Mouse (Mus musculus) kidney, adult 8-10 months (tissue): ENCODE data around the gene Asrgl1.
A peak's percentile ranks its signal among the peaks of the same experiment; 100 is the strongest.
"Not testable (repeated sequence)": the region's sequence is repeated elsewhere in the genome, so short reads cannot be mapped to it uniquely, and the experiment has no call there.

ENCODE experiments used
- DNase-seq, 2 experiments: peaks; one replicate each; pipeline ENCODE4 v3.0.0; 2022

Gene Asrgl1

GRCm38 (mm10) chr19:9135512-9136331 lies at the start of gene Asrgl1:
Gene Asrgl1, minus strand, starts transcription at chr19:9135636.
- DNase-seq: peak; percentile 86 to 87

- DNase-seq: no peak
These were observed 10.8 kb upstream of the Asrgl1 start for GRCm38 (mm10) chr19:9146214-9146613.

DNA sequence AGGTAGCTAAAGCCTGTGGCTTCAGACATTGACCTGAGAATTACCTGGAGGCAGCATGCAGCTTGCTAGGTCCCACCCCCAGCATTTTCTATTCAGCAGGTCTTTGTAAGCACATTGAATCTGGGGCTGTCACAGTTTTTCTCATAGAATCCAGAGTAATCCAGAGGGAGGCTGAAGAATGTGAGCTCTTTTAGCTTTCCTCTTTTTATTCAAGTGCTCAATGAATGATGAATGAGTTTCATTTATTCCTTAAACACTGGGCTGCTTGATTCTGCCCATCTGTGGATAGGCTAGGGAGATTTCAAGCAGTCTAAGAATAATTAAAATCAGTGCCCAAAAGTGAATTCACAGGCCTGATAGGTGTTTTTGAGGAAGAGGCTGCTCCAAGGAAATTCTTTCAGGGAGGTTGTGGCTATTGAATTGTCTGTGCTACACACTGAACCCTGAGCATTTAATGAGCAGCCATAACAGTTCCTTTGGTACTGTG lies 8.2 kb upstream of the Asrgl1 start:
- no peak for DNase-seq

- DNase-seq: no peak
These were observed 7.8 kb upstream of the Asrgl1 start for GRCm38 (mm10) chr19:9143230-9143629.

- DNase-seq: not testable (repeated sequence)
These were observed 4.9 kb upstream of the Asrgl1 start for GRCm38 (mm10) chr19:9140361-9140760.

DNA sequence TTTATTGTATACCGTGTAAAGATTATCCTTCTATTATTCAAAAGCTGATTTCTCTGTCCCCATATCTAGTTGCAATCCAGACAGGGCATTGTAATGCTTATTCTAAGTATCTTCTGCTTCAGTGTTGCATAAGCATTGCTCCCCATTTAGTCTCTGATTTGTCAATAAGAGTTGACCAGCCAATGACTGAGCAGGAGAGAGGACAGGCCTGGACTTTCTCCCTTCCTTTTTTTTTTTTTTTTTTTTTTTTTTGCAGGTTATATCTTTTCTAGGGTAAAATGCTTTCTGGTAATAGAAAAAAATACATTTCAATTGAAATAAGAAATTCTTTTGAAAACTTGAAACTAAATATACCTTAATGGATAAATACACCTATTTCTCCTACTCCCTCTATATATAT lies 1.7 kb upstream of the Asrgl1 start:
- no peak for DNase-seq

DNA sequence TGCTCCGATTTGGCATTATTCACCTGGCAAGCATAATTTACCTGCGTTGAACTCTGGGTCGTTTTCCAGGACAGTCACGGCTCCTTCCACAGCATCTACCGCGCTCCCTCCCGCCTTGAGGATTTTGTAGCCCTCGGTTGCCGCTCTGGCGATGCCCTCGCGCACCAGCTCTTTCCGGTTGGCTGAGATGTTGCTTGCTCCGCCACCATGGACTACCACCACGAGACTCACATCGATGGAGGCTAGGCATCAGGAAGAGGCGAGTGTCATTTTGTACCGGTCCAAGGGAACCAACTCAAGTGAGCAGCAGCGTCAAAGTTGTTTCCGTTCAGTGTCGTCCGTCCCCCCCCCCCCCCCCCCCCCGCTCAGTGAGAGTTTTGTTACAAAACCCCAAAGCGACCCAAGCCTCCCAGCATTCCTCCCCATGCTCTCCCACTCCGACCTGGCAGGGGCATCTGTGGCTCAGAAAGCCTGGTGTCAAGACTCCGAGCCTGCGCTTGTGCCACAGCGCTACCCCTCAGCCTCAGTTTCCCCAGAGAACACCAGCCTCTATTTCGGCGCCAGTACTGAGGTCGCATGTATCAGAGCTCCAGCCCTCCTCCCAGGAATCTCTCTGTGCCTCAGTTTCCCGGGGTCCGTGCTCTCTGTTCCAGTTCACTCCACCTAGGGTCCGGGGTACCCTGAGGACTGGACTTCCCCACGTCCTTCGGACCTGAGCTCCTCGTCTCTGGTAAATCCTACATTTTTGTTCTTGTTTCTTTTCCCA lies 507 bp downstream of the Asrgl1 start:
- DNase-seq: peak in 1 of 2 experiments; percentile 17

GRCm38 (mm10) chr19:9129996-9130395 lies 5.4 kb downstream of the Asrgl1 start:
- no peak for DNase-seq

DNA sequence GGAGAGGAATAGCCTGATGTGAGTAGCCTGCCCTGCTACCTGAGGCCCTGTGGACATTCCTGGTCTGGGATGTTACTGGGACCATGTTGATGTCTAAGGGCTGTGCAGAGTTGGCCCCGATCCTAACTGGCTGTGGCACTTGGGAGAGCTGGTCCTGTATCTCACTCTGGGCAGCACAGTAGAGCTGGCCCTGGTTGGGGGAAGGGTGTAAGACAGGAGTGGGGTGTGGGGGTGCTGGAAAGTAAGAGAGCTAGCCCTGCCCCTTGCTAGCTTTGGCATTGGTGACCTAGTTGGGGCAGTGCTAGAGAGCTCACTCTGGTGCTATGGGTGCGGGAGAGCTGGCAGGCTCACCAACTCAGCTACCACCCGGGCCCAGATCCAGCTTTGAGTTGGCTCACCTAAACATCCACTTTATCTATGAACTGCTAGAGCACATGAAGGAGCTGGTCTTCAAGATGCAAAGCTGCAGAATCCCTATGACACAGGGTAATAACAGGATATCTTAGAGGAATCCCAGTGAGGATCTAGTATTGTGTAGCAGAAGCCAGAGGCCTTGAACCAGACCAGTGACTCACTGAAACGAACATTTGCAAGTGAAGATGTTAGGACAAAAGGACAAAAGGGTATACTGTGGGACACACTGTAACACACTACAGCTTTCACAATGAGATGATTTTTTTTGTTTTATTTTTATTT lies 6.8 kb downstream of the Asrgl1 start:
- DNase-seq: no peak

DNA sequence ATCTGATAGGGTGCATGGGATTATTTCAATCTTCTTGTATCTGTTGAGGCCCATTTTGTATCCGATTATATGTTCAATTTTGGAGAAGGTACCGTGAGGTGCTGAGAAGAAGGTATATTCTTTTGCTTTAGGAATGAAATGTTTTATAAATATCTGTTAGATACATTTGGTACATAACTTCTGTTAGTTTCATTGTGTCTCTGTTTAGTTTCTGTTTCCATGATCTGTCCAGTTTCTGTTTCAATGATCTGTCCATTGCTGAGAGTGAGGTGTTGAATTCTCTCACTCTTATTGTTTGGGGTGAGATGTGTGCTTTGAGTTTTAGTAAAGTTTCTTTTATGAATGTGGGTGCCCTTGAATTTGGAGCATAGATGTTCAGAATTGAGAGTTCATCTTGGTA lies 11.4 kb downstream of the Asrgl1 start:
- DNase-seq: not testable (repeated sequence)

DNA sequence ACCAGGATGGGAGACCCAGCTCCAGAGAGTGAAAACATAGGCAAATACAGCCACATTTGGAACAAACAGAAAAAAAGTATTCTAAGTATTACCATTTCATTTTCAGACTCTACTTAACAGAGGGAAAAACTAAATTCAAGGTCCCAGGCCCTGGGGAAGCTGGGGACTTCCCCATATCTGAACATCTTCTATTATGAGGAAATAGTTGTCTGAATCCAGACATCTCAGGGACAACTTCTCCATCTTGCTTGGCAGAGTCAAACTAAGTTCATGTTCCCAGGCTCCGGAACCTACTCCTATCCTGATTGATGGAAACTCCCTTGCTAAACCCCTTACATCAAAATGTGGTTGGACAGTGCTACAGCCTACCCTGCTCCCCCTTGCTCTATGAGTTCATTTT lies 13.0 kb downstream of the Asrgl1 start:
- no peak for DNase-seq

- no peak for DNase-seq
These were observed 15.6 kb downstream of the Asrgl1 start for GRCm38 (mm10) chr19:9119655-9120425.

DNA sequence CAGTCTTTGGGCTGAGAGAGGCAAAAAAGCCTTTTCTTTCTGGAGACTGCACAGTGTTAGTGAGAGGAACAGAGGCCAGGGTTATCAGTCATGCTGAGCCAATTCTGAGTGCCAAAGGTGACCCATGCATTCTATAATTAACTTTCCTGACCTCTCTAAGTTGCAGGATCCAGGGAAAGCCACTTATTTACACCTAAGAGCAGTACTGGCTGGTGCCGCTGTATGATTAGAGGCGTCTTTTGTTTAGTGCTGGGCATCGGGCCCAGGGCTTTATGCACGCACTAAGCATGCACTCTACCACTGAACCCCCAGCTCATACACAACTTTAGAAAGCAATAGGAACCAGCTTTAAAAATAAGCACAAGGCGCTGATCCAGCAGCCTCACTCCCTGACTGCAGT lies 18.2 kb downstream of the Asrgl1 start:
- no peak for DNase-seq

DNA sequence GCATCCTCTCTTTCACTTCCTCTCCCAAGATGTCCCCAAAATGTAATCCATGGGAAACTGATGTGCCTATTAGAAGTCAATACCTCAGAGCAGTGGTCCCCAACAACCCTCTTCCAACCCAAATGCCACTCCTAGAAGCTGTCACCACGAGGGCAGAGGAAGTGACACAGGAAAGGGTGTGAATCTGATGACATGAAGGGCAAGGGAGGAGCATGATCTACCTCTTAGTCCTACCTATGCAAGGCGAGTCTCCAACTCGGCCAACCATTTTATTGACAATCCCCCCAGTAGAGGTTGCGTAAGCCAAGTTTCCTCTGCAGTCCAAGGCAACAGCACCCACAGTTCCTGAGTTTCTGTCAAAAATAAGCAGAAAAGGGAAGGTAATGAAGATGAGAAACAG lies 19.2 kb downstream of the Asrgl1 start:
- no peak for DNase-seq

DNA sequence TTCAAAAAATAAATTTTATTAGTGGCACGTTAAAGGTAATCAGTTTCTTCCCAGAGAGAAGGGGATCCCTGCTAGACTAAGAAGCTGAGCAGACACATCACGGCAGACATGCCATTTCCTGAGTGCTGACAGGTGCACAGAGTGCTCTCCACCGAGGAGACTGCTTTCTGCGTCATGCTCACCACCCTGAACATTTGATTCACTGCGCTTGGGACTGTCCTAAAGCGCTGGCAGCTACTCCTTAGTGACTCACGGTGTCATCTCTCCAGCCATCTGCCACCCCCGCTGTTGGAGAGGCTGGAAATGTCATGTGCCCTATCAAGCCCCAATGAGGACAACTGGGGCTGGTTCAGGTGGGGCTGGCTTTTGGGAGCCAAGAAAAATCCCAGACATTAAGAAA lies 23.4 kb downstream of the Asrgl1 start:
- DNase-seq: no peak

DNA sequence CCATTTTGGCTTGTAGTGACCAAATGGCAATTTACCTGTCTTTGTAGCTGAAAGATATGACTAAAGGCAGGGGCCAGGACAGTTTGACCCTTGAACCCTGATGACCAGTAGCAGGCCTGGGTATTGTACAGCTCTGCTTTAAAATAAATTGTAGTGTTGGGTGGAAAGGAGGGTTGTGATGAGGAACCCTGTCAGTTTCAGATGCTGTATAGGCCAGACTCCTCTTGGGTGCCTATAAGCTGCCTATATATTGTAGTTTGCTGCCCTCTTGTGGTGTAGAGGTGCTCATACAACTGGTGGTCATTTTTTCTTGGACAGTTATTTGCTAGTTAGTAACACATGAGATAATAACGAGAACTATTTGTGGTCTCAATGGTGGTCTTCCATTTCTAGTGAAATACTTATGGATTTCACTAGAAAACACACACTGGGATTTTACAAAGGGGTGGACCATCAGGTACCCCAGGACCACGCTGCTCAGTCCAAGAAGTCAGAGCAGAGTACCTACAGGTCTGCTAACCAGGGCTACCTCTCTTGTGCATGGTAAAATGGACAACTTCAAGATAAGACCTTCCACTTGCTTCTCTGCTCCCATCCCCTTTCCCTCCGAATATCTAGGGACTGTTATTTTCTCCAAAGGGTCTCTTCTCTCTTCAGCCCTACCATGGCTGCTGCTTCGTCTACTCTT lies 25.1 kb downstream of the Asrgl1 start:
- peak; percentile 45 to 46 for DNase-seq

DNA sequence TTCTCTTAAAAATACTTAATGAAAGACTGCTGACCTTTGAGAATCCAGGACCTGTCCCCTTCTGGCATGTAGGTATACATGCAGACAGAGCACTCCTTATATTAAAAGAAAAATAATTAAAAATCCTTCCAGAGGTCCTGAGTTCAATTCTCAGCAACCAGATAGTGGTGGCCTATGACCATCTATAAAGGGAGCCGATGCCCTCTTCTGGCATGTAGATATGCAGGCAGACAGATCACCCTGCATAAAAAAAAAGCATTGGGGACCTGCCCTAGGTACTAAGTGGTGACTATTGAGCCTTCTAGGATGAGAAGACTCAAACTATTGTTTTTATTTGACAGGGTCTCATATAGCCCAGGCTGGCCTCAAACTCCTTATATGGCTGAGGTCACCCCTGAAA lies 26.9 kb downstream of the Asrgl1 start:
- DNase-seq: no peak

GRCm38 (mm10) chr19:9107379-9107755 lies 28.1 kb downstream of the Asrgl1 start:
- DNase-seq: no peak

GRCm38 (mm10) chr19:9106751-9107378 lies 28.6 kb downstream of the Asrgl1 start:
- no peak for DNase-seq

- DNase-seq: no peak
These were observed 29.3 kb downstream of the Asrgl1 start for GRCm38 (mm10) chr19:9106096-9106495.

DNA sequence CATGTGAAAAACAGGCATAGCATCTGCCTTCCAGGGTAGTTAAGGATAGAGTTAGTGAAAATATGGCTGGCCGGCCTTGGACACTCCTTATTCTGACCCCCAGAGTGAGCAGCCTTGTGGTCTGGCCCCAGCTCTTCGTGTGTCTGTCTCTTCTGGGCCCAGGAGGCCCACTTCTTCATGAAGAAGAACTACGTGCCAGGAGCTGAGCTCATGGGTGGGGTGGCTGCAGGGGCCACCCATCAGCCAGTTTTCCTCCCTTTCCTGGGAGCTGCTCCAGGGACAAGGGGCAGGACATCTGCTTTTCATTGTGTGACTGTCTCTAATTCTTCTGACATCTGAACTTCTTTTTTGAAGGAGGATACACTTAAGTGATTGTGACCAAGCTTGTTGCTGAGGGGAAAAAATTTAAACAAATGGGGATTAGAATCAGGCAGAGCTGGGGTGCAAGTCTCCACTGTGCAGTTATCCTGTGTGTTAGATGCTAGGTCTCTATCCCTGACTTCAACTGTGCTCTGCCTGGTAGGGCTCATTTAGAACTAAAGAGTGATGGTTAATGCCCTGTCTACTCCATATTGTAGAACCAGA lies 30.2 kb downstream of the Asrgl1 start:
- DNase-seq: no peak
